Mouse (Mus musculus): Measurements from ENCODE around the gene Dnaaf3. TPM values are rescaled to one million over a fixed set of nuclear protein-coding genes. Genes with fewer than 3 reads are reported as not detected.
"Not testable (repeated sequence)": the region's sequence is repeated elsewhere in the genome, so short reads cannot be mapped to it uniquely, and the experiment has no call there.

Dnaaf3 gene
- total RNA-seq (2022): 1 to 10 TPM in 1 of 4 experiments, under 1 TPM in 2, not detected in 1; 0.77 to 1.6 (median 0.96) TPM

- no peak for DNase-seq (ENCODE audit: low spot score in 2 of 2)
Measured at GRCm38 (mm10) chr7:4532005-4532729, at the start of gene Dnaaf3. Gene Dnaaf3 (minus strand): TSS chr7:4532453.

GRCm38 (mm10) chr7:4581481-4581880 is 49.2 kb upstream of the Dnaaf3 start:
- DNase-seq (ENCODE audit: low spot score in 2 of 2): not testable (repeated sequence)

- DNase-seq (ENCODE audit: low spot score in 2 of 2): not testable (repeated sequence)
Measured at GRCm38 (mm10) chr7:4572361-4572760, 40.1 kb upstream of the Dnaaf3 start.

- no peak for DNase-seq (ENCODE audit: low spot score in 2 of 2)
Measured at GRCm38 (mm10) chr7:4562660-4563059, 30.4 kb upstream of the Dnaaf3 start.

GRCm38 (mm10) chr7:4557167-4557560 is 24.9 kb upstream of the Dnaaf3 start:
- DNase-seq (ENCODE audit: low spot score in 2 of 2): no peak

- DNase-seq (ENCODE audit: low spot score in 2 of 2): peak; percentile 72 to 76
Measured at GRCm38 (mm10) chr7:4556256-4557166, 24.3 kb upstream of the Dnaaf3 start.

- DNase-seq (ENCODE audit: low spot score in 2 of 2): peak; percentile 55 to 67
Measured at GRCm38 (mm10) chr7:4547221-4547641, 15.0 kb upstream of the Dnaaf3 start, which contains the start of gene Syt5. Gene Syt5 (minus strand): TSS chr7:4547541.

GRCm38 (mm10) chr7:4546591-4547131 is 14.4 kb upstream of the Dnaaf3 start:
- DNase-seq (ENCODE audit: low spot score in 2 of 2): peak; percentile 93 to 95

GRCm38 (mm10) chr7:4546050-4546449 is 13.8 kb upstream of the Dnaaf3 start:
- no peak for DNase-seq (ENCODE audit: low spot score in 2 of 2)

- no peak for DNase-seq (ENCODE audit: low spot score in 2 of 2)
Measured at GRCm38 (mm10) chr7:4542013-4542412, 9.8 kb upstream of the Dnaaf3 start.

- DNase-seq (ENCODE audit: low spot score in 2 of 2): no peak
Measured at GRCm38 (mm10) chr7:4541344-4541743, 9.1 kb upstream of the Dnaaf3 start.

GRCm38 (mm10) chr7:4539019-4539418 is 6.8 kb upstream of the Dnaaf3 start:
- no peak for DNase-seq (ENCODE audit: low spot score in 2 of 2)

GRCm38 (mm10) chr7:4537181-4537580 is 4.9 kb upstream of the Dnaaf3 start:
- DNase-seq (ENCODE audit: low spot score in 2 of 2): no peak

- no peak for DNase-seq (ENCODE audit: low spot score in 2 of 2)
Measured at GRCm38 (mm10) chr7:4536369-4536768, 4.1 kb upstream of the Dnaaf3 start.

- DNase-seq (ENCODE audit: low spot score in 2 of 2): not testable (repeated sequence)
Measured at GRCm38 (mm10) chr7:4530166-4530565, 2.1 kb downstream of the Dnaaf3 start.

GRCm38 (mm10) chr7:4527302-4527689 is 5.0 kb downstream of the Dnaaf3 start:
- DNase-seq (ENCODE audit: low spot score in 2 of 2): no peak

GRCm38 (mm10) chr7:4526341-4527301 is 5.6 kb downstream of the Dnaaf3 start:
- peak; percentile 59 to 64 for DNase-seq (ENCODE audit: low spot score in 2 of 2)

- not testable (repeated sequence) for DNase-seq (ENCODE audit: low spot score in 2 of 2)
Measured at GRCm38 (mm10) chr7:4524212-4524922, 7.9 kb downstream of the Dnaaf3 start, which contains the start of gene Tnni3. Gene Tnni3 (minus strand): TSS chr7:4524229.

GRCm38 (mm10) chr7:4523205-4524130 is 8.8 kb downstream of the Dnaaf3 start:
- DNase-seq (ENCODE audit: low spot score in 2 of 2): no peak
